Mouse (Mus musculus) MEL (cell line): Measurements from ENCODE around the gene Erbb2. TPM values are rescaled to one million over a fixed set of nuclear protein-coding genes. Genes with fewer than 3 reads are reported as not detected.

Experiments used
- DNase-seq: peaks from one replicate; pipeline ENCODE4 v3.0.0; 2011; ENCODE audit warnings: low read depth, low spot score
- H3K27ac ChIP-seq: 2 replicates; pipeline ENCODE4 v1.5.1; 2012; ENCODE audit warnings: low read depth, mild to moderate bottlenecking, control low read depth, low read length, moderate library complexity; ENCODE audit not compliant: control insufficient read depth
- H3K27me3 ChIP-seq, 2 experiments: fragments of 150-350 bp in 1 of 2; sonication (generic) in 1 of 2; 2 replicates each; pipeline ENCODE4 v1.6.1; 2012; ENCODE audit warnings: low read length in 2 of 2, mild to moderate bottlenecking in 2 of 2, improper control_type of control experiment in 1 of 2, moderate library complexity in 1 of 2; ENCODE audit not compliant: insufficient read depth in 2 of 2, control insufficient read depth in 1 of 2
- H3K36me3 ChIP-seq, 2 experiments: 2 replicates each; pipeline ENCODE4 v1.6.1; 2012 to 2014; ENCODE audit warnings: low read length in 2 of 2, improper control_type of control experiment in 1 of 2, inconsistent platforms in 1 of 2, mild to moderate bottlenecking in 1 of 2; ENCODE audit not compliant: insufficient read depth in 2 of 2, control insufficient read depth in 1 of 2
- H3K4me1 ChIP-seq, 2 experiments: fragments of 150-350 bp in 1 of 2; sonication (generic) in 1 of 2; 2 replicates each; pipeline ENCODE4 v1.6.1; 2012; ENCODE audit warnings: low read length in 2 of 2, improper control_type of control experiment in 1 of 2, mild to moderate bottlenecking in 1 of 2; ENCODE audit not compliant: insufficient read depth in 2 of 2, control insufficient read depth in 1 of 2
- H3K4me3 ChIP-seq, 2 experiments: fragments of 150-350 bp in 1 of 2; sonication (generic) in 1 of 2; 2 replicates each; pipeline ENCODE4 v1.5.1; 2012; ENCODE audit warnings: low read depth in 2 of 2, low read length in 2 of 2, mild to moderate bottlenecking in 2 of 2, moderate library complexity in 2 of 2, control low read depth in 1 of 2, improper control_type of control experiment in 1 of 2; ENCODE audit not compliant: control insufficient read depth in 1 of 2, insufficient read depth in 1 of 2
- H3K79me2 ChIP-seq: 2 replicates; pipeline ENCODE4 v1.6.1; 2012; ENCODE audit warnings: mild to moderate bottlenecking, low read length, moderate library complexity; ENCODE audit not compliant: control insufficient read depth, poor library complexity, insufficient read depth
- H3K9ac ChIP-seq: 2 replicates; pipeline ENCODE4 v1.6.1; 2012; ENCODE audit warnings: low read depth, mild to moderate bottlenecking, control low read depth, low read length, moderate library complexity; ENCODE audit not compliant: control insufficient read depth, poor library complexity, severe bottlenecking
- H3K9me3 ChIP-seq: fragments of 150-350 bp; sonication (generic); replicated peaks from 2 replicates; pipeline ENCODE4 v1.6.1; 2012; ENCODE audit warnings: mild to moderate bottlenecking, low read length, improper control_type of control experiment, moderate library complexity; ENCODE audit not compliant: insufficient read depth
- ELF1 ChIP-seq: IDR thresholded peaks from 2 replicates; pipeline ENCODE4 v1.6.1; 2014; ENCODE audit warnings: low read depth, mild to moderate bottlenecking, inconsistent platforms, low read length, improper control_type of control experiment, moderate library complexity
- ETS1 ChIP-seq: IDR thresholded peaks from 2 replicates; pipeline ENCODE4 v1.6.1; 2012; ENCODE audit warnings: low read depth, mild to moderate bottlenecking, inconsistent platforms, low read length, improper control_type of control experiment, moderate library complexity
- GABPA ChIP-seq: IDR thresholded peaks from 2 replicates; pipeline ENCODE4 v1.6.1; 2012; ENCODE audit warnings: low read depth, mild to moderate bottlenecking, inconsistent platforms, low read length, improper control_type of control experiment, moderate library complexity
- GATA1 ChIP-seq: IDR thresholded peaks from 2 replicates; pipeline ENCODE4 v1.6.1; 2011; ENCODE audit warnings: low read depth, low read length, improper control_type of control experiment
- JUND ChIP-seq: IDR thresholded peaks from 2 replicates; pipeline ENCODE4 v1.6.1; 2011; ENCODE audit warnings: low read depth, mild to moderate bottlenecking, improper control_type of control experiment, low read length
- MAFK ChIP-seq: IDR thresholded peaks from 2 replicates; pipeline ENCODE4 v1.6.1; 2011; ENCODE audit warnings: low read depth, mild to moderate bottlenecking, low read length, improper control_type of control experiment, borderline replicate concordance
- MAZ ChIP-seq: IDR thresholded peaks from 2 replicates; pipeline ENCODE4 v1.6.1; 2012; ENCODE audit warnings: low read depth, mild to moderate bottlenecking, inconsistent platforms, low read length, improper control_type of control experiment
- MEF2A ChIP-seq: IDR thresholded peaks from 2 replicates; pipeline ENCODE4 v1.6.1; 2014; ENCODE audit warnings: low read depth, mild to moderate bottlenecking, inconsistent platforms, low read length, improper control_type of control experiment; ENCODE audit not compliant: poor library complexity, insufficient replicate concordance, severe bottlenecking; ENCODE audit errors: extremely low read depth
- MXI1 ChIP-seq: IDR thresholded peaks from 2 replicates; pipeline ENCODE4 v1.6.1; 2011; ENCODE audit warnings: mild to moderate bottlenecking, low read depth, low read length, improper control_type of control experiment
- MYC ChIP-seq: IDR thresholded peaks from 2 replicates; pipeline ENCODE4 v1.6.1; 2011; ENCODE audit warnings: low read depth, mild to moderate bottlenecking, low read length, improper control_type of control experiment, moderate library complexity
- NRF1 ChIP-seq: IDR thresholded peaks from 2 replicates; pipeline ENCODE4 v1.6.1; 2014; ENCODE audit warnings: low read depth, mild to moderate bottlenecking, inconsistent platforms, low read length, improper control_type of control experiment, moderate library complexity; ENCODE audit not compliant: poor library complexity, insufficient read depth, severe bottlenecking
- POLR2A ChIP-seq, 2 experiments: IDR thresholded peaks; 2 replicates each; pipeline ENCODE4 v1.6.1; 2011 to 2012; ENCODE audit warnings: low read length in 2 of 2, mild to moderate bottlenecking in 2 of 2, control low read depth in 1 of 2, improper control_type of control experiment in 1 of 2, low read depth in 1 of 2, moderate library complexity in 1 of 2; ENCODE audit not compliant: control insufficient read depth in 1 of 2, insufficient read depth in 1 of 2, poor library complexity in 1 of 2
- POLR2AphosphoS2 ChIP-seq: IDR thresholded peaks from 2 replicates; pipeline ENCODE4 v1.6.1; 2011; ENCODE audit warnings: low read length, improper control_type of control experiment
- POLR2AphosphoS5 ChIP-seq: IDR thresholded peaks from 2 replicates; pipeline ENCODE4 v1.6.1; 2012; ENCODE audit warnings: low read depth, borderline replicate concordance, mild to moderate bottlenecking, inconsistent platforms, low read length, moderate library complexity, mixed read lengths
- RCOR1 ChIP-seq: IDR thresholded peaks from 2 replicates; pipeline ENCODE4 v1.6.1; 2012; ENCODE audit warnings: low read depth, mild to moderate bottlenecking, inconsistent platforms, low read length, improper control_type of control experiment
- SIN3A ChIP-seq: IDR thresholded peaks from 2 replicates; pipeline ENCODE4 v1.6.1; 2012; ENCODE audit warnings: low read length, improper control_type of control experiment, inconsistent platforms
- SMC3 ChIP-seq: IDR thresholded peaks from 2 replicates; pipeline ENCODE4 v1.6.1; 2011; ENCODE audit warnings: low read depth, low read length, improper control_type of control experiment
- TAL1 ChIP-seq: IDR thresholded peaks from 2 replicates; pipeline ENCODE4 v1.6.1; 2012; ENCODE audit warnings: mild to moderate bottlenecking, inconsistent platforms, low read length, moderate library complexity, mixed read lengths
- TBP ChIP-seq: IDR thresholded peaks from 2 replicates; pipeline ENCODE4 v1.8.0; 2011; ENCODE audit warnings: low read depth, low read length, improper control_type of control experiment
- TCF12 ChIP-seq: IDR thresholded peaks from 2 replicates; pipeline ENCODE4 v1.6.1; 2014; ENCODE audit warnings: low read depth, mild to moderate bottlenecking, inconsistent platforms, low read length, improper control_type of control experiment, moderate library complexity
- USF2 ChIP-seq, 2 experiments: IDR thresholded peaks; 2 replicates each; pipeline ENCODE4 v1.6.1; 2011 to 2012; ENCODE audit warnings: improper control_type of control experiment in 2 of 2, low read length in 2 of 2, borderline replicate concordance in 1 of 2, inconsistent platforms in 1 of 2, low read depth in 1 of 2, mild to moderate bottlenecking in 1 of 2; ENCODE audit not compliant: insufficient read depth in 1 of 2
- ZC3H11A ChIP-seq: IDR thresholded peaks from 2 replicates; pipeline ENCODE4 v1.6.1; 2012; ENCODE audit warnings: low read depth, mild to moderate bottlenecking, inconsistent platforms, low read length, improper control_type of control experiment
- ZNF384 ChIP-seq: IDR thresholded peaks from 2 replicates; pipeline ENCODE4 v1.6.1; 2012; ENCODE audit warnings: low read depth, mild to moderate bottlenecking, inconsistent platforms, low read length, improper control_type of control experiment
- polyA plus RNA-seq, 2 experiments: library from polyadenylated mRNA; stranded (reverse) in 1 of 2; unstranded in 1 of 2; fragments of >175 nt in 1 of 2; fragments of >200 nt in 1 of 2; gene quantifications; 2 replicates each; pipeline versions ENCODE4 v1.2.1 to v1.2.4; 2012; ENCODE audit warnings: low replicate concordance in 2 of 2, low read depth in 1 of 2; ENCODE audit not compliant: insufficient read length in 2 of 2, insufficient read depth in 1 of 2, missing spikeins in 1 of 2
- total RNA-seq: library from RNA; depleted of rRNA; stranded (reverse); fragments of 300-350 nt; gene quantifications from 2 replicates; pipeline ENCODE4 v1.2.3, GENCODE M21; 2012

Erbb2 gene
- total and polyA plus RNA-seq, 3 experiments = not detected

- H3K27ac ChIP-seq = peak overlapping the region; percentile 79
- no peak overlapping the region for H3K4me3 ChIP-seq
- peaks cover 24 to 45% of the 10 kb centered on the region in 2 experiments for H3K4me1 ChIP-seq
- H3K9me3 ChIP-seq = no peaks in the 10 kb centered on the region
- H3K27me3 ChIP-seq = no peaks in the 10 kb centered on the region
- peak overlapping the region; percentile 7 for H3K9ac ChIP-seq
- DNase-seq = peak; percentile 56
- no peaks in the 10 kb centered on the region for H3K79me2 ChIP-seq
- TF ChIP-seq ZC3H11A = no peak
- no peak for TF ChIP-seq NRF1
- no peak for TF ChIP-seq SMC3
- TF ChIP-seq ZNF384 = no peak
- 0 out of 2 replicates have a peak, but pooled peaks have one; percentile 24 for TF ChIP-seq GATA1
- TF ChIP-seq MAZ = no peak
- 0 out of 2 replicates have a peak, but pooled peaks have one; percentile 6 for TF ChIP-seq RCOR1
- TF ChIP-seq MXI1 = no peak; the same call in 1 of the 2 replicates
- no peak for TF ChIP-seq GABPA
- TF ChIP-seq JUND = no peak
- 0 out of 2 replicates have a peak, but pooled peaks have one; percentile 18 for TF ChIP-seq TCF12
- TF ChIP-seq MYC = no peak
- peaks cover 0 to 30% of the 10 kb centered on the region in 2 experiments; a peak in 2 of 4 replicates for H3K36me3 ChIP-seq
These were observed 17.2 kb upstream of the Erbb2 start for GRCm38 (mm10) chr11:98395041-98395440.

- Histone ChIP-seq H3K4me3 (no peak overlapping the region), H3K27ac (no peak overlapping the region), H3K4me1 (peaks cover 27 to 38% of the 10 kb centered on the region in 2 experiments), H3K79me2 (no peaks in the 10 kb centered on the region; the same call in 1 of the 2 replicates), H3K36me3 (peaks cover 0 to 30% of the 10 kb centered on the region in 2 experiments; a peak in 2 of 4 replicates), H3K9me3 (no peaks in the 10 kb centered on the region), H3K27me3 (no peaks in the 10 kb centered on the region), H3K9ac (no peak overlapping the region)
- no peak for DNase-seq
- TF ChIP-seq ETS1 = no peak
- TF ChIP-seq, all 39 proteins: peak for 0
These were observed 14.3 kb upstream of the Erbb2 start for GRCm38 (mm10) chr11:98397946-98398345.

GRCm38 (mm10) chr11:98400161-98400726 lies 12.0 kb upstream of the Erbb2 start, which contains the start of gene Pgap3:
TSS of gene Pgap3 (minus strand) at chr11:98400490.
- H3K4me3 ChIP-seq = peak within 1 kb of the TSS; percentile 69 to 96
- H3K27me3 ChIP-seq = peaks cover 3 to 5% of the 10 kb centered on the region in 2 experiments; a peak in 2 of 4 replicates
- H3K27ac ChIP-seq = peak within 1 kb of the TSS; percentile 89
- H3K9ac ChIP-seq = peak within 1 kb of the TSS; percentile 80
- no peaks in the 10 kb centered on the region for H3K9me3 ChIP-seq
- H3K79me2 ChIP-seq = no peaks in the 10 kb centered on the region; the same call in 1 of the 2 replicates
- DNase-seq = peak; percentile 98
- peaks cover 8 to 15% of the 10 kb centered on the region in 2 experiments for H3K4me1 ChIP-seq
- H3K36me3 ChIP-seq = peaks cover 0 to 10% of the 10 kb centered on the region in 2 experiments; a peak in 2 of 4 replicates
- TF ChIP-seq ELF1 (peak; percentile 91), ZNF384 (no peak), MAZ (peak; percentile 15; the same call in 1 of the 2 replicates), TAL1 (no peak), POLR2A (IDR thresholded peaks at IDR 0.05; ENCODE audit: control insufficient read depth in 1 of 2, insufficient read depth in 1 of 2, low read depth in 1 of 2, low read length in 2 of 2, poor library complexity in 1 of 2) (peak; percentile 44 to 81; a peak in 3 of 4 replicates), SIN3A (peak; percentile 77), GATA1 (no peak), POLR2AphosphoS2 (peak; percentile 83), MAFK (no peak), TCF12 (peak; percentile 51; the same call in 1 of the 2 replicates), NRF1 (peak; percentile 33; the same call in 1 of the 2 replicates), POLR2AphosphoS5 (no peak), SMC3 (no peak), MEF2A (no peak), USF2 (IDR thresholded peaks at IDR 0.05; ENCODE audit: borderline replicate concordance in 1 of 2, insufficient read depth in 1 of 2, low read depth in 1 of 2, low read length in 2 of 2) (no peak), TBP (peak; percentile 78)
